Mouse (Mus musculus) layer of hippocampus, postnatal 10 days (tissue): ENCODE results near the gene Sema3b. TPM values are rescaled to one million over a fixed set of nuclear protein-coding genes. Genes with fewer than 3 reads are reported as not detected.
A peak's percentile ranks its signal among the peaks of the same experiment; 100 is the strongest.
"Not testable (repeated sequence)": the region's sequence is repeated elsewhere in the genome, so short reads cannot be mapped to it uniquely, and the experiment has no call there.

Source experiments
- DNase-seq, 2 experiments: peaks; one replicate each; pipeline ENCODE4 v3.0.0; 2021; ENCODE audit warnings: low spot score in 2 of 2
- total RNA-seq, 2 experiments: library from RNA; stranded (reverse); gene quantifications; 2 replicates each; pipeline ENCODE4 v1.2.3; 2021

Sema3b gene
- total RNA-seq, 2 experiments from 2014 or later = 3.5 to 3.7 TPM

DNA sequence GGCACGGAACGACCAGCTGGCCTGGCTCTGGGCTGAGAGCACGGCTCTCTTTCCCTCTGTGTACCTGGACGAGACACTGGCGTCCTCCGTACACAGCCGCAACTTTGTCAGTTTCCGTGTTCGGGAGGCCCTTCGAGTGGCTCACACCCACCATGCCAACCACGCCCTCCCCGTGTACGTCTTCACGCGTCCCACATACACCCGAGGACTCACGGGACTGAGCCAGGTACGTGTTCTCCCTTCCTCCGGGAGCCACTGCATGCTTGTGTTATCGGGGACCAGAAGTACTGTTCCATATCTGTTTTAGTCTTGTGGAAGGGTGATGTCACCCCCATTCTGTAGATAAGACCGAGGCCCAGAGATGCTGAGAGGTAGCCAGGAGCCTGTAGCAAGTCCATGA, 38.2 kb downstream of the Sema3b start:
- DNase-seq = no peak

- no peak for DNase-seq
Observed at GRCm38 (mm10) chr9:107570016-107570415, 39.0 kb downstream of the Sema3b start.

- no peak for DNase-seq
Observed at GRCm38 (mm10) chr9:107569270-107569669, 39.8 kb downstream of the Sema3b start.

DNA sequence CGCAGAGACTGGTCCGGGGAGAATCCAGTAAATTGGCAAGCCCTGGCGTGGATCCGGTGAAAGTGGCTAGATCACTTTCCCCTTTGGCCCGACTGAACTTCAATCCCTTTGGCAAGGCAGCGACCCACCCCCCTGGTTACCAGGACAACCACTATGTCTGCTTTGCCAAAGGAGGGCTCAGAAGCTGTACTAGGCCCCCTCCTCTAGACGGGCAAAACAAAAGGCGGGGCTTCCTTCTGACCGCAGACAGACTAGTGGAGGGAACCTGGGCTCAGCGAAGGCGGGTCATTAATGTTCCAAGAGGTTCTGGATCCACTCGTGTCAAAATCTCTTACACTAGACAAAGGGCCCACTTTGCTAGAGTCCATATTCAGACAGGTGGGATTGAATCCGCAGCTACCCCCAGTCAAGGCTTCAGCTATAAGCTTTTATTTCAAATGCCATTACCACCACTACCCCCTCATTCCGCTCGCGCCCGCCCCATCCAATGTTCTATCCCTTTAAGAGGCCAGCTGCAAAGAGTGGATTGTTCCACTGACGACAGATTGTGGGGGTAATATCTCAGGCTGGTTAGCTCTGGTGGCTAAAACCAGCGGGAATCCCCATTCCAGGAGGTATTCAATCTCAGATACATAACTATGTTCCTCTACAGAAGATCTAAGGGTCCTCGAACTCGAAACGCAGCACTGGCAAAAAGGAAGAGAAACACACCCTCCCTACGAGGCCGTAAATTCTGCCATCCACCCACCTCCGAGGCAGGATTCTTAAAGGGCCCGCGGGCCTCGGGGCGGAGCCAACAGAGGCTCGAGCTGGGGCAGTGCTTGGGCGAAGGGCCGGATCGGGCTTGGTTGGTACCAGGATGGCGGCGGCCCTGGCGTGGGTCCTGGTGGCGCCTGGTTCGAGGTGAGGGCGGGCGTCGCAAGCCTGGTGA, 40.4 kb downstream of the Sema3b start:
- DNase-seq = peak; percentile 81 to 86

- DNase-seq = no peak
Observed at GRCm38 (mm10) chr9:107567702-107568319, 41.2 kb downstream of the Sema3b start, which contains the start of gene Hyal2. Gene Hyal2, plus strand, starts transcription at chr9:107567945.

DNA sequence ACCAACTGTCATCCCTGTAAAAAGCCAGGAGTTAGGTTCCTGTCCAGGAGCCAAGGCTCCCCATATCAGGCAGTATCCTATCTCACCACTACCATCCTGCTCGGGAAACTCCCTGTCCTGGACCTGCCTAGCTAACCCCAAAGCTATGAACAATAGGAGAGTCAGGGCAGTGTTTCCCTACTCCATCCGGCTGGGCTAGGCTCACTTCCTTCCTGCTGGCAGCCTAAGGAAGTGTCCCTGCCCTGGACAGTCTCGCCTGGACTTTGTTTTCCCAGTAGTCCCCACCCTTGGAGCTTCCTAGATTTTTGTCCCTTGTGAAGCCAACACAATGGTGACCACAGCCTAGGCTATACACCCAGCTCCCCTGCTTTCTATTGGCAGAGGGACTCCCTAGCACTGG, 42.2 kb downstream of the Sema3b start:
- no peak for DNase-seq

DNA sequence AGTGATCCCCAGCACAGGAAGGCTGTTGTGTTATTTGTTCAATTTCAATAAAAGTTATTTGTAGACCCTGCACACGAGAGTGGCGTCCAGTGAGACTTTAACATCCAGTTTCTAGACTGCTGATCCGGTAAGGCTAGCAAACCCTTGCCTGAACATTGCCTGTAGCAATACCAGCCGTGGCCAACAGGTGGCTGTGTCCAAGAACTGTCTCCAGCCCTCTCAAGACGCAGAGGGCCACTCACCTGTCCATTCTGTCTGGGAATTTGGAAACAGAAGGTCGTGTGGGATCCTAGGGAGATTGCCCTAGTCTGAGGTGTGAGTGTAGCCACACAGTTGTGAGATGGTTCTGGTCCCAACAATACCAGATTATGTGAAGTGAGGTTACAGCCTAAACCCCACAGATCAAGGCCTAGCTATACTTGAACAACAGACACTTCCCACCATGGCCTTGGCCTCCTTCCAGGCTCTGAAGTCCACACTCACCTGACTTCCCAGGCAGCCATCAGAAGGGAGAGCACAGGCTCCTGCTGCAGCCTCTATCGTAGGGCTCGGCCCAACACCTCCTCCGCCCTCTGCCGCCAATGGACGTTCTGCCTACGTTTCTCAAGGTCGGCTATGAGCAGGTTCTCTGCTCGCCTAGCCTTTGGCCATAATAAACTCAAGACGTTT, 42.9 kb downstream of the Sema3b start:
- DNase-seq = peak; percentile 78 to 84

DNA sequence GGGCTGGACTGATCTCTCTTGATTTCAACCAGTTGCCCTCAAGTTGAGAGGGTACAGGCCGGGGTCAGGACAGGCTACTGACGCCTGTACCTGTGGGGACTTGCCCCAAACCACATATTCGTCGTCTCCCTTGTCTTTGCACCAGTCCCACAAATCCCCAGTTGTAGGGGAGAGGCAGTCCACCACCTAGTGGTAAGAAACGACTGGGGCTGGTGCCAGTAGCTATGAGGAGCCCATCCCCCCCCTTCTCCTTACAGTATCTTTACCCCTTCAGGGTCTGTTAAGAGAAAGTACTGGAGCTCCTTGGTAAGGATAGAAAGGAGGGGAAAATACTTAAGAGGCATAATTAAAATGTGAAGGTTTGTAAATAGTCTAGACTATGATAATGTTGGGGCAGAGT, 43.5 kb downstream of the Sema3b start:
- DNase-seq = not testable (repeated sequence)

- peak; percentile 89 to 92 for DNase-seq
Observed at GRCm38 (mm10) chr9:107563029-107563581, 45.9 kb downstream of the Sema3b start, which contains the start of gene Tusc2. Gene Tusc2, plus strand, starts transcription at chr9:107563255.

- no peak for DNase-seq
Observed at GRCm38 (mm10) chr9:107556346-107556745, 52.7 kb downstream of the Sema3b start.

DNA sequence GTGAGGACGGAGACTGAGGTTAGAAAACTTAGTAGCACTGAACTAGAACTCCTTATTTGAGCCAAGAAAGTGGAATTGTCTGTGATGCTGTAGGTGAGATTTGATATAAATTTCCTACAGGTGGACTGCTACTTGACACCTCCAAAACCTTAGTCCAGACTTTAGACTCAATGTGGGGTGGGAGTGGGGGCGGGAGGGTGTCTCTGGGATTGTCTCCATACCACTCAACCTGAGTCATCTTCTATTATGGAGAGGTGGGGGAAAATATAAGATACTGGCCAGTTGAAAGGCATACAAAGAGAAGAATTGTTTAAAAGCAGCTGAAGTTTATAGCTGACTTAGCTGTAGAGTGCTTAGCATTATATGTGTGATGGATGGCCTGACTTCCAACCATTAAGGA, 53.3 kb downstream of the Sema3b start:
- DNase-seq = no peak

- DNase-seq = peak in 1 of 2 experiments; percentile 36
Observed at GRCm38 (mm10) chr9:107555031-107555457, 54.0 kb downstream of the Sema3b start.

GRCm38 (mm10) chr9:107554319-107554825, 54.7 kb downstream of the Sema3b start:
- peak; percentile 86 to 90 for DNase-seq

DNA sequence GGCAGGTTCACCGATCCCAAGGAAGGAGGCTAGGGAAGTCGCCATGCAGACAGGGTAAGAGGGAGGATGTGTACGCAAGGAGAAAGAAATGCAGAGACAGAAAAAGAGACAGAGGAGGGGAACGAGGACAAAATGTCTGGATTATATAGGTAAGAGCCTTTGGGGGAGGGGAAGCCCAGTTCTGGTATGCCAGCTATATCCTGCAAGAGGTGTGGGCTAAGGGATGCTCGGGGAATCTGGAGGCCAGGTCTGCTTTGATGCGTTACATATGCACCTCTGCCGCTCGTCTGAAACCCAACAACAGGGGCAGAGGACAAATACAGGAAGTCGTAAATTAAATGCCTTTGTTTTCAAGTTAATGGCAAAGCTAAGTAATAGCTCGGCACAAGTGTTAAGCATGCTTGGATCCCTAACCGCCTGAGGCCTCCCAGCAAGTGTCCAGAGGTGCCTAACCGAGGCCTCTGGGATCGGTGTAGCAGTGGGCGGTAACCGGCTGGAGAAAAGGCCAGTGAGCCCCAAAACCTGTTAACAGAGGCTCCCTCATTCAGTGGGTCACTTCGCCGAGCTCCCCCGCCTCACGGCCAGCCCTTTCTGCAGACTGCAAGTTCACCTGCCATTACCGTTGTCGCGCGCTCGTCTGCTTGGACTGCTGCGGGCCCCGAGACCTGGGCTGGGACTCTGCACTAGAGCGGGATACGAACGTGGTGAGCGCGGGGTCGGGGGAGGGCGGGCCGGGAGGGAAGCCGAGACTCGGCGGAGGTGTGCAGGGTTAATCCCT, 55.3 kb downstream of the Sema3b start:
- peak in 1 of 2 experiments; percentile 51 for DNase-seq

GRCm38 (mm10) chr9:107552690-107553393, 56.2 kb downstream of the Sema3b start:
- DNase-seq = no peak

DNA sequence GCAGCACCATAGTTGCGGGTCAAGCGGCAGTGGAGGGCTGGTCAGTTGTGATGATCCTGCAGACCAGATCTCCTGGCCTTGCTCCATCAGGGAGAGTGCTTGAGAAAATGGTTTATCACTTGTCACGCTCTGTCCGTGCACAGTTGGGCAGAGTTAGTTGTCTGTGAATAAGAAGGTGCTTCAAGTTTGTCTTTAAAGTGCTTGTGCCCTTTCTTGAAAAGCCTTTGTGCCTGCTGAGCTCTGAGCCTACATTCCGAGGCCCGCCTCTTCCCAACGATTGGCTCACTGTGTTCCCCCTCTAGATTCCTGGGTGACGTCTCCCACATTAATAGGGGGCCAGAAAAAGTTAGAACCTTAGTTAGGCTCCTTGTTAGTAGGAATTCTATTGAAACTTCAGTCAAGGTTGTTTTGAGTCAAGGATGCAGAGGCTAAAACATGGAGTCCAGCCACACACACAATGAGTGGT, 57.1 kb downstream of the Sema3b start:
- DNase-seq = no peak

DNA sequence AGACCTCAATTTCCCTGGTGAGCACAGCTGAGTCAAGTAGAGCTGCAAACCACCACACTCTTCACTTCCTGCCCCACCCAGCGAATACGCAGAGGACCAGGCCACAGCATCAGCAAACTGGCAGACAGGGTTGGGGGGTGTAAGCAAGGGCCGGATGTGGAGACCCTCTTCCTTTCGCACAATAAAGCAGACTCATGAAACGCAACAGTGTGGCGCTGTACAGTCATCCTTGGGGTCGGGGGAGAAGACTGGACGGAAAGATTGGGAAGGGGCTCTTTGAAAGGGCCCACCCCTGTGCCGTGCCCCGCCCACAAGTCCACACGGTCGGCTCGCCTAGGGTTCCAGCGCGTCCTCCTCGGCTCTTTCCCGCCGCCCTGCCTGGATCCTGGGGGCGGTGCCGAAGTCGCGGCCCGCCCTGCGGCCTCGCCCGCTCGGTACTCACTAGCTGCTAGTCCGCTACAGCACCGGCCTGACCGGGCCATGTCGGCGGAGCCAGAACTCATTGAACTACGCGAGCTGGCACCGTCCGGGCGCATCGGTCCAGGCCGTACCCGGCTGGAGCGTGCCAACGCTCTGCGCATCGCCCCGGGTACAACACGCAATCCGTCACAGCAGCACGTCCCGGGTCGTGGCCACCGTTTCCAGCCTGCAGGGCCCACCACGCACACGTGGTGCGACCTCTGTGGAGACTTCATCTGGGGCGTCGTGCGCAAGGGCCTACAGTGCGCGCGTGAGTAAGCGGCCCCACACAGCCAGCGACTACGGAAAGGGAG, 57.7 kb downstream of the Sema3b start, which contains the start of gene Rassf1:
Gene Rassf1, plus strand, starts transcription at position 439 of the 773 bp plus-strand sequence.
- DNase-seq = peak in 1 of 2 experiments; percentile 41

GRCm38 (mm10) chr9:107550491-107551116, 58.4 kb downstream of the Sema3b start:
- DNase-seq = no peak
